Mouse (Mus musculus) Patski (cell line): Measurements from ENCODE around the gene Obp2b. TPM values are rescaled to one million over a fixed set of nuclear protein-coding genes. Genes with fewer than 3 reads are reported as not detected.
A peak's percentile ranks its signal among the peaks of the same experiment; 100 is the strongest.
"Not testable (repeated sequence)": the region's sequence is repeated elsewhere in the genome, so short reads cannot be mapped to it uniquely, and the experiment has no call there.

Source experiments
- ATAC-seq: fragments of 100-300 bp; one replicate; pipeline ENCODE4 v1.8.0; 2021
- CTCF ChIA-PET: fragments of 350-600 bp; sonication (Branson Sonifier 250); formaldehyde crosslinking; loops from one replicate; lab custom pipeline; 2022; ENCODE audit warnings: inconsistent platforms; lab: Charles Lee
- POLR2A ChIA-PET: fragments of 350-600 bp; sonication (Branson Sonifier 250); formaldehyde crosslinking; loops from one replicate; lab custom pipeline; 2022; ENCODE audit warnings: antibody characterized with exemption, inconsistent platforms; lab: Charles Lee
- DNase-seq: peaks from one replicate; pipeline ENCODE4 v3.0.0-alpha.2; 2011; ENCODE audit warnings: low read depth, low spot score
- H3K27me3 ChIP-seq: fragments of 371-371 bp; one replicate; pipeline ENCODE4 v1.5.1; 2021
- CTCF ChIP-seq: fragments of 100-300 bp; IDR thresholded peaks from one replicate; pipeline ENCODE4 v1.5.1; 2021
- in situ Hi-C: fragments of 300-500 bp; cut with MboI; formaldehyde crosslinking; loops from 3 replicates; pipeline ENCODE4 v1.11.1; 2018; ENCODE audit warnings: low pct_unique_long_range_greater_than_20kb, mixed read lengths
- polyA plus RNA-seq: library from polyadenylated mRNA; unstranded; gene quantifications from one replicate; pipeline ENCODE4 v1.2.3, GENCODE M21; 2021

Gene Obp2b
- not detected for polyA plus RNA-seq

DNA sequence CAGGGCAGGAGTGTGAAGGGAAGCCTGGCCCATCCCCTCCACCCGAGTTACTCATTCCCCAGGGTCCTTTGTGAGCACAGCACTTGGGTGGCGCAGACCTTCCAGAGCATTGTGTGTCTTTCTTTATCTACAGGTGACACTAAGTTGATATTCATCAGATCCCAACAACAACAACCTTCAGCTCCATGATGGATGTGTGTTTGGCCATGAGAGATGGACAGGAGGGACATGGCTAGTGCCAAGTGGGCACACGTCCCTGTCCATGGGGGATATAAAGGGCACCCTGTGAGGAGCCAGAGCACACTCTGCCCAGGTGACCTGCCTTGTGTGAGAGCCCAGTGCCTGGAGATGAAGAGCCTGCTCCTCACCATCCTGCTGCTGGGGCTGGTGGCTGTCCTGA lies at the start of gene Obp2b:
Gene Obp2b, plus strand, starts transcription at position 301 of the 400 bp plus-strand sequence.
- POLR2A ChIA-PET, H3K27me3 ChIP-seq, CTCF ChIA-PET, ATAC-seq, DNase-seq, in situ Hi-C loops: not testable (repeated sequence)

DNA sequence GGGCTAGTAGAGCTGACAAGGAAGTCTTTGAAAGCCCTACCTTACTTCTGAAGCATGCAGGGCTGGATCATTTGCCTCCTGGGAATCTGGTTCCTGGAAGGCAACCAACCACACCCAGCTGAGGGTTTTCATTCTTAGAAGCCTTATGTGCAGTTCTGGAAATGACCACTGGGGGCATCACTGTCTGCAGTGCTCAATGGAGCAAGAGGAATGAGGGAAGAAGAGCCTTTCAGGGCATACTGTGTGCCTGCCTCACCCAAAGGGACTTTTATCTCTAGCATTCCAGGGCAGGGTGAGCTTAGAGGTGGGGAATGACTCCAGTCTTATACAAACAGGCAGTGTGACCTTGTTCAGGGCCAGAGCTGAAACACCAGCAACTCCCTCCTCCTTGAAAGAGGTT lies 42.2 kb upstream of the Obp2b start:
- TF ChIP-seq CTCF: peak; percentile 74
- ATAC-seq: peak; percentile 39
- CTCF ChIA-PET: interaction anchor here (2.4 kb wide), 1 partner anchor 12 kb away, joined by 14 read pairs; the partner anchor contains the start of gene Bmyc

GRCm38 (mm10) chr2:25696951-25697350 lies 39.9 kb upstream of the Obp2b start:
- ATAC-seq (no peak), DNase-seq (no peak)
- no peak for TF ChIP-seq CTCF
- POLR2A ChIA-PET: no interaction called here
- in situ Hi-C loops: no loop called here
- peaks cover 4% of the 10 kb centered on the region for H3K27me3 ChIP-seq
- CTCF ChIA-PET: no interaction called here

More for the DNA sequence above, 42.2 kb upstream of the Obp2b start:
- H3K27me3 ChIP-seq: peaks cover 4% of the 10 kb centered on the region
- POLR2A ChIA-PET: no interaction called here
- in situ Hi-C loops: no loop called here
- no peak for DNase-seq

DNA sequence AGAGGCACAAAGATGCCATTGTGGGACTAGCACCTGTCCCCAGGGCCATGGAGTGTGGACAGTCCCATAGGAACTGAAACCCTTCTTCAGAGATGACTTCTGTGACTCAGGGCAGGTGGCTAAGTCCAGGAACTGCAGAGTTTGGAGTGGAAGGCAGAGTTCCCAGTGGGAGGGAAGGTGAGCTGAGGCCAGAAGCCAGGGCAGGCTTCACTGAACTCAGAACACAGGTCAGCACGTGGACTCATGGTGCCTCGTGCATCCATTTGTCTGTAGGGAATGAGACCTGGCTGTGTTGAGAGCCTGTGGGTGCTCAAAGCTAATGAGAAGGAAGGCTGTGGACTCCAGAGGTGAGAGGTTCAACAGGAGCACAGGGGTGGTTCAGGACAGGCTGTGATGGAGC lies 38.1 kb upstream of the Obp2b start:
- ATAC-seq: no peak
- in situ Hi-C loops: no loop called here
- no peak for TF ChIP-seq CTCF
- CTCF ChIA-PET: no interaction called here
- POLR2A ChIA-PET: no interaction called here
- no peak for DNase-seq
- H3K27me3 ChIP-seq: peaks cover 4% of the 10 kb centered on the region

- H3K27me3 ChIP-seq, ATAC-seq, DNase-seq, CTCF ChIA-PET, in situ Hi-C loops, POLR2A ChIA-PET: not testable (repeated sequence)
Observed at GRCm38 (mm10) chr2:25699743-25700142, 37.1 kb upstream of the Obp2b start, which contains the start of gene Obp2a. Obp2a (plus strand) TSS chr2:25700043.

GRCm38 (mm10) chr2:25701001-25701400 lies 35.8 kb upstream of the Obp2b start:
- DNase-seq: no peak
- in situ Hi-C loops: no loop called here
- POLR2A ChIA-PET: interaction anchor here (0.6 kb wide), 1 partner anchor 712 kb away, joined by 3 read pairs; no protein-coding TSS in a partner anchor
- CTCF ChIA-PET: no interaction called here
- H3K27me3 ChIP-seq: peaks cover 4% of the 10 kb centered on the region
- TF ChIP-seq CTCF: no peak
- no peak for ATAC-seq

DNA sequence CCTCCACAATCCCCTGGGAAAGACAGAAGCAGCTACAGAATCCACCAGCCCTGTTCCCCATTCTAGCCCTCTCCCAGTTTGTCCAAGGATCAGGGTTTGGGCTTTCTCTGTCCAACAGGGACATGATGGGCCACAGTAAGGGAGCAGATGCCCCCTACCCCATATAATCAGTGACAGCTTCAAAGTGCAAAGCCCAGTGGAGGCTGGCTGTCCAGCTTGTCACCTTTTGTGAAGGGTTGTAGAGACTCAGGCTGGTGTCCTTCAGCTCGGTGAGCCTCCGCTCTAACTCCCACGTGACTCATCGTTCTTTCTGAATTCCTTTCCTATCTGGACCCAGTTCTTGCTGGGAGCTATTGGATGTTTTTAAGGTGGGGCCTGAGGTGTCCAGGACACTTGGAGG lies 33.1 kb upstream of the Obp2b start:
- ATAC-seq: no peak
- no peak for DNase-seq
- ChIA-PET CTCF (no interaction called here), POLR2A (no interaction called here)
- H3K27me3 ChIP-seq: peaks cover 4% of the 10 kb centered on the region
- no peak for TF ChIP-seq CTCF
- in situ Hi-C loops: no loop called here

DNA sequence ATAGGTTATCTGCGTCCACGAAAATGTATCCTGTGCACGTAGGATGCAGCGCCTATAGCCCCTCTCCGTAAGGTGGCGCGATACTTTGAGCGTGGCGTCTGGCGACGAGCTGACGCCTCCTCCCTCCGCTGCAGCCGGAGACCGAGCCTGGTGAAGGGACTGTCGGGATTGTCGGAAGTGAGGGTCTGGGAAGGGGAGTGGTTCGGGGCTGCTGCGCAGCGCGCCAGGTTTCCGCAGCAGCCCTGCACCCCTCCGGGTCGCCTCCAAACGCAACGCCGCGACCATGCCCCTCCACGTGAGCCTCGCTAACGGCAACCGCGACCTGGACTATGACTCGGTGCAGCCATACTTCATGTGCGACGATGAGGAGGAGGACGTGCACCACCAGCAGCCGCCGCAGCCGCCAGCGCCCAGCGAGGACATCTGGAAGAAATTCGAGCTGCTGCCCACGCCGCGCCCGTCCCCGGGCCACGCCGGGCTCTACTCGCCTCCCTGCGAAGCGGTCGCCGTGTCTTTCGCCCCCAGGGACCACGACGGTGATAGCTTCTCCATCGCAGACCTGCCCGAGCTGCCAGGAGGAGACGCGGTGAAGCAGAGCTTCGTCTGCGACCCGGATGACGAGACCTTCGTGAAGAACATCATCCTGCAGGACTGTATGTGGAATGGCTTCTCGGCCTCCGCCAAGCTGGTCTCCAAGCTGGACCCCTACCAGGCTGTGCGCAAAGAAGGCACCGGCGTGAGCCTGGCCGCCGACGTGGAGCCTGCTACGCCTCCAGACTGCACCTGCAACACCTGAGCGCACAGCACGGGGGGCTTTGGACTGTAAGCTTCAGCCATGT lies 29.9 kb upstream of the Obp2b start, which contains the start of gene Bmyc:
Gene Bmyc, plus strand, starts transcription at position 97 of the 839 bp plus-strand sequence.
- CTCF ChIA-PET: interaction anchor here (2.9 kb wide), 1 partner anchor 12 kb away, joined by 14 read pairs; no protein-coding TSS in a partner anchor
- ATAC-seq: peak; percentile 70

DNA sequence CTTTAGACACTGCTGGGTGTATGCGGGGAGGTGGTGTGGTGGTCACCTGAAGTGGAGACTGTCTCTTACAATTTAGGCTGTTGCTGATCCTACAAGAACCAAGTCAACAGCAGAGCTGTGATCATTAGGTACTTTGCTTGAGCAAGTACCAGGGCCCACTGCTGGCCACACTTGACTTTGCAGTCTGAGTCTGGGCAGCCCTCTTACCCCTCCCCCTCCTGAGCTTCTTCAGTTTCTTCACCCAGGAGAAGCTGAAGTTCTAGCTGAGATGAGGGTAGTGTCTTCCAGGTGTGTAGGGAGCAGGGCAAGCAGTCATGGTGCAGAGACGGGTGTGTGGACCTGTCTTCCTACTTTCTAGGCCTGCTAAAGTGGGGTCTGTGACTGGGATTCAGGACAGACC lies 28.7 kb upstream of the Obp2b start:
- in situ Hi-C loops: no loop called here
- POLR2A ChIA-PET: interaction anchor here (0.9 kb wide), 1 partner anchor 68 kb away, joined by 3 read pairs; no protein-coding TSS in a partner anchor
- ATAC-seq (no peak), DNase-seq (no peak)
- peaks cover 4% of the 10 kb centered on the region for H3K27me3 ChIP-seq
- CTCF ChIA-PET: no interaction called here
- no peak for TF ChIP-seq CTCF

More for the DNA sequence above, 29.9 kb upstream of the Obp2b start, which contains the start of gene Bmyc:
- no peak for DNase-seq
- POLR2A ChIA-PET: interaction anchor here (0.9 kb wide), 1 partner anchor 69 kb away, joined by 3 read pairs; no protein-coding TSS in a partner anchor
- in situ Hi-C loops: no loop called here
- H3K27me3 ChIP-seq: peaks cover 4% of the 10 kb centered on the region
- peak; percentile 76 for TF ChIP-seq CTCF

DNA sequence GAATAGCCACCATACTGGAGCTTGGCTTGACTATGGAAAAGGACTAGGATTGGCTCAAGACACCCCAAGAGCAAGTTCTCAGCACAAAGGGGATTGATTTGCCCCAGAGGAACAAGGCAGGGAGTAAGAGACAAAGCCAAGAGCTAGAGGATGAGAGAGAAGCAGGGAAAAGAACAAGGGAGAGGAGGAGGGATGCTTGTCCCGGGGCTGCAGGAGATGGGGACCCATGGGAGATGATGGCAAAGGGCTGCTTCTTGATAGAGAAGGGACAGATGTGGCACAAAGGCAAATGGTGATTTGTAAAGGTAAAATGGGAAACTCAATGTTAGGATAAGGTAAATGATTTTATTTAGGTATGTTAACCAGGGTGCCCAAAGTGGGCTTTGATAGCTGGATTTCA lies 27.8 kb upstream of the Obp2b start:
- in situ Hi-C loops, CTCF ChIA-PET: not testable (repeated sequence)

DNA sequence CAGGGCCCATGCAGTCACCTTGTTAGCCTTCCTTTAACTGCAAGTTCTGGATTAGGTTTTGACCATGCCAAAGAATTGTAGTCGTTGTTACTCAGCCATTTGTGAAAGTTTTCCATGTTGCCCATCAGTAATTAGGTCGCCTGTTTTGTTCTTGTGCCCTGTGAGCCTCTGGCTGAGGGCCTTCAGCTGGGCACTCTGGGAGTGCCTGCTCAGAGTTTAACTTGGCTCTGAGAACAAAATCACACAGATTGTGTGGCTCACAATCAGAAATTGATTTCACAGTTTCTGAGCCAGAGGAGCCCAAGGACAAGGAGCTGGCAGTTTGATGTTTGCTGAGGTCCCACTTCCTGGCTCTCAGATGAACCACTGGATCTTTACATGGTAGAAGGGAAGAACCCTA lies 27.0 kb upstream of the Obp2b start:
- ATAC-seq, H3K27me3 ChIP-seq, in situ Hi-C loops, DNase-seq, POLR2A ChIA-PET, CTCF ChIA-PET: not testable (repeated sequence)

More for the DNA sequence above, 27.8 kb upstream of the Obp2b start:
- H3K27me3 ChIP-seq, POLR2A ChIA-PET, ATAC-seq, DNase-seq: not testable (repeated sequence)

DNA sequence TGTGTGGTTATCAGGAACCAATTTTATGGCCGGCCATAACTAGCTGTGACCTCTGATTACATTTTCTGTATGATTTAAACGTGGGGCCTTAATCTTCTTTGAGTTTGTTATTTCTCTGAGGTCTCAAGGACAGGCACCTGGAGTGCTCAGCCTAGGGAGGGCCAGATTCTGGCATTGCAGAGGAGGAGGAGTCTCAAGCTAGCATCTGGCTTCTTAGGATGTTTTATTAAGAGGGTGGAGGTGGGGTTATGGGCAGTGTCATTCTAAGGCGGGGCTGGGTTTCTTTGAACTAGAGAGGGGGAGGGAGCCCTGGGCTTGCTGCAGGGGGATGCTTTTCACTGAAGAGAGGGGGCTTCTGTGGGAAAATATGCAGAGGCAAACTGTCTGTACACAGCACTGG lies 25.2 kb upstream of the Obp2b start:
- CTCF ChIA-PET, H3K27me3 ChIP-seq, ATAC-seq, POLR2A ChIA-PET, in situ Hi-C loops, DNase-seq: not testable (repeated sequence)
